Mouse (Mus musculus): ENCODE measurements around the gene Pcgf2. TPM values are rescaled to one million over a fixed set of nuclear protein-coding genes. Genes with fewer than 3 reads are reported as not detected.
"Not testable (repeated sequence)": the region's sequence is repeated elsewhere in the genome, so short reads cannot be mapped to it uniquely, and the experiment has no call there.

Pcgf2 gene
- polyA plus RNA-seq, 1 experiment, result 29.2 TPM

- Histone ChIP-seq H3K79me3 (ENCODE audit: low read depth) (peaks cover 11% of the 10 kb centered on the region), H3ac (ENCODE audit: control insufficient read depth, insufficient read length, low read depth) (peak overlapping the region; percentile 93), H3K79me2 (ENCODE audit: control insufficient read depth, insufficient read depth) (peaks cover 38% of the 10 kb centered on the region), H3K36me3 (ENCODE audit: control insufficient read depth, insufficient read depth) (peaks cover 4% of the 10 kb centered on the region), H3K4me3 (ENCODE audit: insufficient read depth, poor library complexity, severe bottlenecking) (peak overlapping the region; percentile 83), H3K27me3 (ENCODE audit: control insufficient read depth, insufficient read depth, insufficient read length) (no peaks in the 10 kb centered on the region)
- TF ChIP-seq CTCF (IDR thresholded peaks at IDR 0.05; ENCODE audit: control insufficient read depth, insufficient read depth, insufficient read length) (no peak), CEBPB (IDR thresholded peaks at IDR 0.05; ENCODE audit: low read depth) (no peak), MYOG (IDR thresholded peaks at IDR 0.05; ENCODE audit: control insufficient read depth, extremely low read depth, insufficient read length) (no peak), USF1 (IDR thresholded peaks at IDR 0.05; ENCODE audit: low read depth) (no peak), FOSL1 (IDR thresholded peaks at IDR 0.05; ENCODE audit: insufficient read depth, low read length, poor library complexity, severe bottlenecking) (no peak), MAX (IDR thresholded peaks at IDR 0.05) (no peak), MYOD1 (IDR thresholded peaks at IDR 0.05; ENCODE audit: control insufficient read depth, insufficient read length, low read depth) (no peak)
Observed at GRCm38 (mm10) chr11:97659267-97659989, 40.9 kb downstream of the Pcgf2 start.

DNA sequence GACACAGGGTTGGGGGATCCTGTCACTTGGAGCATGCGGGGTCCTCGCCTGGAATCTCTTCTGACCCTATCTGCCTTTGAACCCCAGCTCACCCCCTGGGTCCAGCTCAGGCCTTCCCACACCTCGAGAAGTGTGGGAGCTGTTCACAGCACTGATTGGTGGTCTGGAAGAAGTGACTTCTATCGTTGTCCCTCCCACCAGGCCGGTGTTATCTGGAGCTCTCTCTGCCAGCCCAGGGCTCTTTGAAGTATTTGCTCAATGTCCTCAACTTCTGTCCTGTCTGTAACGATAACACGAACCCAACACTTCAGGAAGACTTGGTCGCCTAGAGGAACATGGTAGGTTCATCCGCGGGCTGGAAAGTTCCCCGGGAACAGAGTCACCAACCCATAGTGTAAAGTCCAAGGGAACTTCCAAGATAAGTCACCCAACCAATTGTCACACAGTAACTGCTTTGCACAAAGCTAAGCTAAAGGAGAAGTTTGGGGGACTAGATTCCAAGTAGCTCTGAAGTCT, 41.5 kb downstream of the Pcgf2 start:
- Histone ChIP-seq H3K36me3 (ENCODE audit: control insufficient read depth, insufficient read depth) (peaks cover 4% of the 10 kb centered on the region), H3K79me3 (ENCODE audit: low read depth) (peaks cover 8% of the 10 kb centered on the region), H3K4me3 (ENCODE audit: insufficient read depth, poor library complexity, severe bottlenecking) (peak overlapping the region; percentile 83), H3K27me3 (ENCODE audit: control insufficient read depth, insufficient read depth, insufficient read length) (no peaks in the 10 kb centered on the region), H3ac (ENCODE audit: control insufficient read depth, insufficient read length, low read depth) (no peak overlapping the region), H3K79me2 (ENCODE audit: control insufficient read depth, insufficient read depth) (peaks cover 32% of the 10 kb centered on the region)
- no peak for TF ChIP-seq MYOD1 (IDR thresholded peaks at IDR 0.05; ENCODE audit: control insufficient read depth, insufficient read length, low read depth)
- no peak for TF ChIP-seq MAX (IDR thresholded peaks at IDR 0.05)
- TF ChIP-seq MYOG (IDR thresholded peaks at IDR 0.05; ENCODE audit: control insufficient read depth, extremely low read depth, insufficient read length), result no peak
- TF ChIP-seq CTCF (IDR thresholded peaks at IDR 0.05; ENCODE audit: control insufficient read depth, insufficient read depth, insufficient read length), result no peak
- no peak for TF ChIP-seq FOSL1 (IDR thresholded peaks at IDR 0.05; ENCODE audit: insufficient read depth, low read length, poor library complexity, severe bottlenecking)
- no peak for TF ChIP-seq CEBPB (IDR thresholded peaks at IDR 0.05; ENCODE audit: low read depth)
- no peak for TF ChIP-seq USF1 (IDR thresholded peaks at IDR 0.05; ENCODE audit: low read depth)

DNA sequence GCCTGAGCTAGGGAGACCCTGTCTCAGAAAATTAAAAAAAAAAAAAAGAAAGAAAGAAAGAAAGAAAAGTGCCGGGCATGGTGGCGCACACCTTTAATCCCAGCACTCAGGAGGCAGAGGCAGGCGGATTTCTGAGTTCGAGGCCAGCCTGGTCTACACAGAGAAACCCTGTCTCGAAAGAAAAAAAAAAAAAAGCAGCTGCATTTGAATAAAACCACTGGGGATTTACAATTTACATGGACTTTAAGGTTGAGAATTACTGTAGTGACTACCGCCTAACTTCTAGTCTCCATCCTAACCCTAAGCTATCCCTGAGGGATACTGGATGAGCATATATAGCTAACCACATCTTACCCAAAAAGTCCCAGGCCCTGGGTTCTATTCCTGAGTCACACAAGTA, 42.3 kb downstream of the Pcgf2 start:
- not testable (repeated sequence) for H3ac ChIP-seq (ENCODE audit: control insufficient read depth, insufficient read length, low read depth); H3K36me3 ChIP-seq (ENCODE audit: control insufficient read depth, insufficient read depth); H3K27me3 ChIP-seq (ENCODE audit: control insufficient read depth, insufficient read depth, insufficient read length); H3K79me3 ChIP-seq (ENCODE audit: low read depth); H3K4me3 ChIP-seq (ENCODE audit: insufficient read depth, poor library complexity, severe bottlenecking)
- H3K79me2 ChIP-seq (ENCODE audit: control insufficient read depth, insufficient read depth), result peaks cover 27% of the 10 kb centered on the region

DNA sequence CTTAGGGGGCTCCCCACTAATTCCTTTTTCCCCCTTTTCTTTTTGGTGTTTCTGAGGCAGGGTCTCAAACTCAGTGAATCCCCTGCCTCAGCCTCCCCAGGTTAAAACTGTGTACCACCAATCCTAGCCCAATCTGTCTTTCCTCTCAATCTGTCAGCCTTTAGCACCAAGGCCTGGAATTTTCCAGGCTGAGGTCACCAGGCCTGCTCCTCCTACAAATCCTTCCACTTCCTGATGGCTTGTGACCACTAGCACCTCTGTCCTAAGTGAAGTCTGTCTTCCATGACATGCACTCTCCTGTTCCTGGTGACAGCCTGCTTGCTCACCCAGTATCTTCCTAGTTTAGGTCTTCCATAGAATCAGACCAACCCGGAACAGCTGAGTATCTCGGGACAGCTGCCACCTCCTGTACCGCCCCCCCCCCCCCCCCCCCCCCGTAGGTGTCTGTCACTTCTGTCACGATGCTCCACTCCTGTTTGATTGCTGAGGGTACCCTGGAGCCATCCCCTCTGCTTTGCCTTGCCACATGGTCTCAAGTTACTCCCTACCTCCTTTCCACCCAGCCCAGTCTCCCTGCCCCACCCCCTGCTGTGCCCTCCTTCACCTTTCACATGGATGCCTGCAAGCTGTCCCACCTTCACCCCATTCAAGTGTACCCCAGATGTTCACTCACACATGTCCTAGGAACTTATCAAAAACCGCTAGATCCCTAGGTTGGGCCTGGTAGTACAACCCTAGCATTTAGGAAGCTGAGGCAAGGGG, 42.9 kb downstream of the Pcgf2 start:
- TF ChIP-seq FOSL1 (IDR thresholded peaks at IDR 0.05; ENCODE audit: insufficient read depth, low read length, poor library complexity, severe bottlenecking) (no peak), USF1 (IDR thresholded peaks at IDR 0.05; ENCODE audit: low read depth) (no peak), CEBPB (IDR thresholded peaks at IDR 0.05; ENCODE audit: low read depth) (no peak), MYOD1 (IDR thresholded peaks at IDR 0.05; ENCODE audit: control insufficient read depth, insufficient read length, low read depth) (no peak), CTCF (IDR thresholded peaks at IDR 0.05; ENCODE audit: control insufficient read depth, insufficient read depth, insufficient read length) (no peak), MAX (IDR thresholded peaks at IDR 0.05) (no peak), MYOG (IDR thresholded peaks at IDR 0.05; ENCODE audit: control insufficient read depth, extremely low read depth, insufficient read length) (no peak)
- peaks cover 4% of the 10 kb centered on the region for H3K36me3 ChIP-seq (ENCODE audit: control insufficient read depth, insufficient read depth)
- H3ac ChIP-seq (ENCODE audit: control insufficient read depth, insufficient read length, low read depth), result no peak overlapping the region
- H3K79me2 ChIP-seq (ENCODE audit: control insufficient read depth, insufficient read depth), result peaks cover 27% of the 10 kb centered on the region
- no peaks in the 10 kb centered on the region for H3K27me3 ChIP-seq (ENCODE audit: control insufficient read depth, insufficient read depth, insufficient read length)
- H3K79me3 ChIP-seq (ENCODE audit: low read depth), result peaks cover 7% of the 10 kb centered on the region
- no peak overlapping the region for H3K4me3 ChIP-seq (ENCODE audit: insufficient read depth, poor library complexity, severe bottlenecking)

DNA sequence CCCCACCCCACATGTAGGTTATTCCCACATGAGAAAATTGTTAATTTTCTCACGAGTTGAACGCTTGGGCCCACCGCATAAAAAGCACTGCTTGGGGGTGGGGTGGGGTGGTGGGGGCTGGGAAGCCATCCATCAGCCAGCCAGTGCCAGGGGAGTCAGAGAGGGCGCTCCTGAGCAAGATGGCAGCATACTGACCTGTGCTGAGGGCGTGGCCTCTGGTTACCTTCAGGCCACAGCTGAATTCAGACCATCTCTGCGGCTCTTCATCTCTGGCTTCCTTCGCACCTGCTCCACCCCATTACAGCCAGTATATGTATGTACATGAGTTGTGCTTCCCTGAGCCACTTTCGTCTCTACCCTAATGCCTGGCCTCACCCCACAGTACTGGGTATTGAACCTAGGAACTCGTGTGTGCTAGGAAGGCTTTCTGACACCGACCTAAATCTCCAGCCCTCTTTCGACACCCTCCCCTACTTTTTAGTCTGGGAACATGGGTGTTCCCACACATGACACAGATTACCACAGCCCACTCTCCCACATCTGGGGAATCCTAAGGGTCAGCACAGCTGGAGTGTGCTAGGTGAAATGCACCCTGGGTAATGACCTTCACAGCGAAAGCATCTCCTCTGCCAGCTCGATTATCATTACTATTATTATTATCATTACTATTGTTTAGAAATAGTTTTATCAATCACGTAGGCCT, 43.9 kb downstream of the Pcgf2 start:
- no peak overlapping the region for H3ac ChIP-seq (ENCODE audit: control insufficient read depth, insufficient read length, low read depth)
- TF ChIP-seq FOSL1 (IDR thresholded peaks at IDR 0.05; ENCODE audit: insufficient read depth, low read length, poor library complexity, severe bottlenecking) (no peak), MYOD1 (IDR thresholded peaks at IDR 0.05; ENCODE audit: control insufficient read depth, insufficient read length, low read depth) (no peak), CTCF (IDR thresholded peaks at IDR 0.05; ENCODE audit: control insufficient read depth, insufficient read depth, insufficient read length) (no peak), USF1 (IDR thresholded peaks at IDR 0.05; ENCODE audit: low read depth) (no peak), CEBPB (IDR thresholded peaks at IDR 0.05; ENCODE audit: low read depth) (no peak), MYOG (IDR thresholded peaks at IDR 0.05; ENCODE audit: control insufficient read depth, extremely low read depth, insufficient read length) (no peak)
- H3K79me3 ChIP-seq (ENCODE audit: low read depth), result peaks cover 7% of the 10 kb centered on the region
- peaks cover 4% of the 10 kb centered on the region for H3K36me3 ChIP-seq (ENCODE audit: control insufficient read depth, insufficient read depth)
- H3K4me3 ChIP-seq (ENCODE audit: insufficient read depth, poor library complexity, severe bottlenecking), result no peak overlapping the region
- no peaks in the 10 kb centered on the region for H3K27me3 ChIP-seq (ENCODE audit: control insufficient read depth, insufficient read depth, insufficient read length)
- H3K79me2 ChIP-seq (ENCODE audit: control insufficient read depth, insufficient read depth), result peaks cover 27% of the 10 kb centered on the region

All from C2C12 (cell line).